9 mouse cellular contexts compared by ENCODE assay signal in the genomic region with DNA sequence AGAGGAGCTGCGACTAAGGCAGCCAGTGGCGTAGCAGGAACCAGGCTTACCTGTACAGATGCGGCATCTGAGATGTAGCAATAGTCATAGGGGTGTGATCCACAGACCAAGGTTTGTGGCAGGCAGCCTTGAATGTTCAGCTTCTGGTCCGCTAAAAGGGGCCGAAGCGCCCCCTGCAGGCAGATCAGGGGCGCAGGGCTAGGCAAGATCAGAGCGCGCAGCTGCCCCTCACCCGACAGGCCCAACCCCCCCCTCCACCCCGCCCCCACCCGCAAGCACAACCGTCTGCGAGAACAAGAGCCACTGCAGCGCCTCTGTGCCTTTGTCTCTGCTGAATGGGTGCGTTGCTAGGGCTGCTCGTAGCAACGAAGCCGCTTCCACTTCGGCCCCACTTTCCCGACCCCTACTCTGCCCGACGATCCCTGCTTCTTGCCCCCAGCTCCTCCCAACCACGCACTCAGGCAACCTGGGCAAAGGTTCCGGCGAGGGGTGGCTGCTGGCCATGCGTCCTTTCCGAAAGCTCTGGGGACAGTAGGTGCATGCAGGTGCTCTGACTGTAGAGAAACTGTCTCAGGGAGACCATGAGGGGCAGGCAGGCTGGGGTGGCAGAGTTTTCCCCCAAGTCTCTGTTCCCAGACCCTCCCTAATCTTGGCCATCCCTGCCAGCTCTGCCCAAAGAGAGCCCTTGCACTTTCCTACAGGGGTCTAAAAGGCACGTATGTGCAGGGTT. TPM values are rescaled to one million over a fixed set of nuclear protein-coding genes. Genes with fewer than 3 reads are reported as not detected.
DNase-seq lines count a peak whose midpoint lies in the region; ATAC-seq and TF ChIP-seq lines count a peak whose summit lies in the region.
"Had no signal": no experiment of that assay in that cellular context is flagged by ENCODE, and none has a peak within 500 bp of the region (broad histone marks: within the 10 kb centered on the region; RNA-seq: fewer than 3 reads in every experiment).

No protein-coding gene starts in this region.

- intact Hi-C loops in heart, adult 2 months (cut with DNase I) = no loop called here

- 0 out of 2 replicates have a peak, but pooled peaks have one; percentile 50 for ATAC-seq in embryonic facial prominence, embryonic 13.5 days (ENCODE audit: insufficient number of reproducible peaks, insufficient read depth, low FRiP score, low TSS enrichment, low read depth)
- ATAC-seq in hindbrain, embryonic 16.5 days = peak; percentile 85
- ATAC-seq in neural tube, embryonic 14.5 days (ENCODE audit: low read depth) = peak; percentile 84
- ATAC-seq in activated CD4-positive, CD25-positive, alpha-beta regulatory T cell, adult 4 months = no peak

- no peak for TF ChIP-seq EP300 in heart, adult 2 months (IDR thresholded peaks at IDR 0.05; ENCODE audit: insufficient read depth, low read depth, low read length)

- peak overlapping the region; percentile 63 for H3K4me2 ChIP-seq in embryonic facial prominence, embryonic 13.5 days
- H3K4me2 ChIP-seq in hindbrain, embryonic 16.5 days (ENCODE audit: low read length) = peak overlapping the region; percentile 67
- H3K4me2 ChIP-seq in neural tube, embryonic 14.5 days (ENCODE audit: low read depth, low read length) = peak overlapping the region; percentile 55

- no peak for DNase-seq in heart, adult 2 months
- DNase-seq in heart, adult 9 months (ENCODE audit: low spot score in 2 of 2) = no peak
- DNase-seq in NIH3T3 (ENCODE audit: low read depth) (peak; percentile 47), liver (peak; percentile 56)

- no peak overlapping the region for H3K27ac ChIP-seq in heart, adult 2 months
- H3K27ac ChIP-seq in embryonic facial prominence, embryonic 13.5 days = no peak overlapping the region
- peak overlapping the region; percentile 42; the same call in 1 of the 2 replicates for H3K27ac ChIP-seq in hindbrain, embryonic 16.5 days (ENCODE audit: low read depth, low read length)
- H3K27ac ChIP-seq in neural tube, embryonic 14.5 days (ENCODE audit: low read depth, low read length) = peak overlapping the region; percentile 34; the same call in 1 of the 2 replicates

- TF ChIP-seq CTCF in heart, adult 2 months (IDR thresholded peaks at IDR 0.05) = peak; percentile 61

- no peaks in the 10 kb centered on the region for H3K36me3 ChIP-seq in heart, adult 2 months (ENCODE audit: control insufficient read depth, insufficient read depth, low read length)
- no peaks in the 10 kb centered on the region for H3K36me3 ChIP-seq in embryonic facial prominence, embryonic 13.5 days
- no peaks in the 10 kb centered on the region for H3K36me3 ChIP-seq in hindbrain, embryonic 16.5 days (ENCODE audit: control insufficient read depth, insufficient read depth, low read length)
- no peaks in the 10 kb centered on the region for H3K36me3 ChIP-seq in neural tube, embryonic 14.5 days (ENCODE audit: control insufficient read depth, insufficient read depth, low read length)

- no peaks in the 10 kb centered on the region for H3K79me2 ChIP-seq in heart, adult 2 months (replicated peaks; ENCODE audit: control insufficient read depth, insufficient read depth, low read length)

- no peak for TF ChIP-seq POLR2A in heart, adult 2 months (IDR thresholded peaks at IDR 0.05; ENCODE audit: insufficient read depth, low read depth, low read length)

- no peak overlapping the region for H3K9ac ChIP-seq in heart, adult 2 months (ENCODE audit: low read depth, low read length)
- peak overlapping the region; percentile 59 for H3K9ac ChIP-seq in embryonic facial prominence, embryonic 13.5 days
- H3K9ac ChIP-seq in hindbrain, embryonic 16.5 days (ENCODE audit: low read depth, low read length) = peak overlapping the region; percentile 61
- H3K9ac ChIP-seq in neural tube, embryonic 14.5 days (replicated peaks; ENCODE audit: low read depth, low read length) = peak overlapping the region; percentile 46

- 6% methylated on average over 29 of the region's 29 CpGs for WGBS in heart, adult 2 months
- WGBS in embryonic facial prominence, embryonic 13.5 days = 3% methylated on average over 29 of the region's 29 CpGs
- WGBS in hindbrain, embryonic 16.5 days = 3% methylated on average over 25 of the region's 29 CpGs
- WGBS in neural tube, embryonic 14.5 days = 2% methylated on average over 26 of the region's 29 CpGs

- no peak overlapping the region for H3K4me3 ChIP-seq in heart, adult 2 months
- peak overlapping the region; percentile 37 for H3K4me3 ChIP-seq in embryonic facial prominence, embryonic 13.5 days
- H3K4me3 ChIP-seq in hindbrain, embryonic 16.5 days (ENCODE audit: low read length) = peak overlapping the region; percentile 34
- peak overlapping the region; percentile 25; the same call in 1 of the 2 replicates for H3K4me3 ChIP-seq in neural tube, embryonic 14.5 days (ENCODE audit: low read depth, low read length)

- H3K4me1 ChIP-seq in heart, adult 2 months (ENCODE audit: control insufficient read depth, insufficient read depth, low read length) = no peaks in the 10 kb centered on the region
- peaks cover 14% of the 10 kb centered on the region for H3K4me1 ChIP-seq in embryonic facial prominence, embryonic 13.5 days
- peaks cover 12% of the 10 kb centered on the region for H3K4me1 ChIP-seq in hindbrain, embryonic 16.5 days (ENCODE audit: control insufficient read depth, insufficient read depth, low read depth, low read length)
- peaks cover 12% of the 10 kb centered on the region for H3K4me1 ChIP-seq in neural tube, embryonic 14.5 days (ENCODE audit: control insufficient read depth, insufficient read depth, low read length)

- H3K27me3 ChIP-seq in heart, adult 2 months (ENCODE audit: control insufficient read depth, insufficient read depth, low read length) = peaks cover 2% of the 10 kb centered on the region; the same call in 1 of the 2 replicates
- peaks cover 24% of the 10 kb centered on the region for H3K27me3 ChIP-seq in embryonic facial prominence, embryonic 13.5 days
- H3K27me3 ChIP-seq in hindbrain, embryonic 16.5 days (replicated peaks; ENCODE audit: control insufficient read depth, insufficient read depth, low read length) = no peaks in the 10 kb centered on the region
- no peaks in the 10 kb centered on the region for H3K27me3 ChIP-seq in neural tube, embryonic 14.5 days (ENCODE audit: control insufficient read depth, insufficient read depth, low read length)

- H3K9me3 ChIP-seq in embryonic facial prominence, embryonic 13.5 days = no peaks in the 10 kb centered on the region
- H3K9me3 ChIP-seq in hindbrain, embryonic 16.5 days (ENCODE audit: control insufficient read depth, low read length) = no peaks in the 10 kb centered on the region
- no peaks in the 10 kb centered on the region for H3K9me3 ChIP-seq in neural tube, embryonic 14.5 days (ENCODE audit: control insufficient read depth, low read length)

RNA-seq across cellular contexts. Expression of gene Nr5a1, which starts 25.4 kb away (rescaled TPM):
- total RNA-seq in heart, adult 2 months (2021) = not detected
- 0.06 and 0.16 TPM in 2 replicates for polyA plus RNA-seq in heart, adult 2 months (2012; rRNA removed)
- 0.07 and 0.11 TPM in 2 replicates for polyA plus RNA-seq in embryonic facial prominence, embryonic 13.5 days (2015; fragmentation: Nextera tagmentation; extraction: Ambion mirVana)
- polyA plus RNA-seq in hindbrain, embryonic 16.5 days (2015; fragmentation: Nextera tagmentation; extraction: Ambion mirVana) = 0.16 TPM in 1 of 2 replicates, not detected in the other
- not detected in 2 replicates for polyA plus RNA-seq in neural tube, embryonic 14.5 days (2014; fragmentation: Nextera tagmentation; extraction: Ambion mirVana)
- polyA plus RNA-seq in activated CD4-positive, CD25-positive, alpha-beta regulatory T cell, adult 4 months (2017; shearing (Covaris generic)) = not detected
- total RNA-seq: layer of hippocampus, adult 18-20 months had no signal

RNA-seq across cellular contexts. Expression of gene Psmb7, which starts 45.1 kb away (rescaled TPM):
- total RNA-seq in heart, adult 2 months (2021) = 100 to 1,000 TPM; 220 to 247 TPM
- polyA plus RNA-seq in heart, adult 2 months (2012; rRNA removed) = 129 and 237 TPM in 2 replicates
- 261 and 274 TPM in 2 replicates for polyA plus RNA-seq in embryonic facial prominence, embryonic 13.5 days (2015; fragmentation: Nextera tagmentation; extraction: Ambion mirVana)
- 273 and 299 TPM in 2 replicates for polyA plus RNA-seq in hindbrain, embryonic 16.5 days (2015; fragmentation: Nextera tagmentation; extraction: Ambion mirVana)
- polyA plus RNA-seq in neural tube, embryonic 14.5 days (2014; fragmentation: Nextera tagmentation; extraction: Ambion mirVana) = 277 and 282 TPM in 2 replicates
- 100 to 1,000 TPM; 116 to 139 TPM for polyA plus RNA-seq in activated CD4-positive, CD25-positive, alpha-beta regulatory T cell, adult 4 months (2017; shearing (Covaris generic))

Comparison
In these comparisons a context has a peak if more than half of its experiments do, and no peak if none do; other contexts are left out.
1. DNase-seq: peak in NIH3T3 (single experiment) and liver (single experiment); none in heart, adult 2 months (0 of 2) and heart, adult 9 months (0 of 2).
2. H3K27ac ChIP-seq: peak in hindbrain, embryonic 16.5 days (single experiment) and neural tube, embryonic 14.5 days (single experiment); none in heart, adult 2 months (single experiment) and embryonic facial prominence, embryonic 13.5 days (single experiment).
3. Peak in every context shown above with its lines, with median percentiles within 50 percentile points of each other: H3K4me2 ChIP-seq.